Mouse (Mus musculus): ENCODE measurements around the gene Slu7. TPM values are rescaled to one million over a fixed set of nuclear protein-coding genes. Genes with fewer than 3 reads are reported as not detected.
A peak's percentile ranks its signal among the peaks of the same experiment; 100 is the strongest.

Slu7 gene
- polyA plus RNA-seq, 1 experiment from 2014 or later, result 47.9 TPM

DNA sequence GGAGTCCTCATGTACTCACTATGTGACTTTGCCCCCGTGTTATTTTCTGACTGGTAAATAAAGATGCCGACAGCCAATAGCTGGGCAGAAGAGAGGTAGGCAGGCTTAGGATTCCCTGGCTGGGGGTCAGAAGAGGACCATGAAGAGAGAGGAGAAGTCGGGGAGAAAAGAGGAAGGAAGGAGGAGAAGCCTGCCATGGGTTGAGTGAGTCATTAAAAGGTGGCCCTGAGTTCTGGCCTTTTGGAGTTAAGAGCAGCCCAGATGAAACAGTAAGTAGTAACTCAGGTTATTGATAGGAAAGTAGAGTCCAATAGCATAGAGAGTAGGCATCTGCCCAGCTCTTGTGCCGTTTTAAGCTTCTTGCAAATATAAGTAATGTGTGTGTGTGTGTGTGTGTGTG, 17.8 kb downstream of the Slu7 start:
- Histone ChIP-seq H3K4me1 (ENCODE audit: insufficient read depth) (no peaks in the 10 kb centered on the region), H3K9me3 (ENCODE audit: low read depth, low read length) (no peaks in the 10 kb centered on the region), H3K36me3 (ENCODE audit: insufficient read depth) (peaks cover 11% of the 10 kb centered on the region), H3K27ac (ENCODE audit: low read depth) (no peak overlapping the region), H3K9ac (no peak overlapping the region), H3K4me3 (ENCODE audit: low read depth, low read length) (no peak overlapping the region), H3K27me3 (ENCODE audit: insufficient read depth, low read length) (no peaks in the 10 kb centered on the region), H3K4me2 (no peak overlapping the region)
- ATAC-seq (ENCODE audit: insufficient read depth) (no peak), DNase-seq (no peak)
- 54% methylated on average over 4 of the region's 4 CpGs for WGBS
- TF ChIP-seq CTCF (IDR thresholded peaks at IDR 0.05; ENCODE audit: low read depth), result no peak

DNA sequence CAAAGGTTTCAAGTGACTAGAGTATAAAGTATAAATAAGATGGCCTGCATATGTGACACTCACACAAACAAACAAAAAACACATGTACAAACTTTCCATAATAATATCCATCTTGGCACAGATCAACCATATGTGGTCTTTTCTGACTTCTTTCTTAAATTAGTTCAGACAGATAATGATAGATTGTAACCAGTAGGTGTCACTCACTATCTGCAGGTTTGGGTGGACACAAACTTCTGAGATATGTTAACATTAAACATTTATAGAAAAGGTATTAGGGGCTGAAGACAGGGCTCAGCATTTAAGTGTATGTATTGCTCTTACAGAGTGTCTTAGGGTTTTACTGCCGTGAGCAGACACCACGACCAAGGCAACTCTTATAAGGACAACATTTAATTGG, 18.7 kb downstream of the Slu7 start:
- DNase-seq, result peak; percentile 52
- H3K9me3 ChIP-seq (ENCODE audit: low read depth, low read length), result no peaks in the 10 kb centered on the region
- TF ChIP-seq CTCF (IDR thresholded peaks at IDR 0.05; ENCODE audit: low read depth), result peak; percentile 52
- peaks cover 5% of the 10 kb centered on the region for H3K36me3 ChIP-seq (ENCODE audit: insufficient read depth)
- H3K27me3 ChIP-seq (ENCODE audit: insufficient read depth, low read length), result no peaks in the 10 kb centered on the region
- H3K4me2 ChIP-seq, result no peak overlapping the region
- no peak for ATAC-seq (ENCODE audit: insufficient read depth)
- H3K9ac ChIP-seq, result no peak overlapping the region
- WGBS, result 57% methylated on average over 2 of the region's 2 CpGs
- H3K27ac ChIP-seq (ENCODE audit: low read depth), result no peak overlapping the region
- no peaks in the 10 kb centered on the region for H3K4me1 ChIP-seq (ENCODE audit: insufficient read depth)
- no peak overlapping the region for H3K4me3 ChIP-seq (ENCODE audit: low read depth, low read length)

DNA sequence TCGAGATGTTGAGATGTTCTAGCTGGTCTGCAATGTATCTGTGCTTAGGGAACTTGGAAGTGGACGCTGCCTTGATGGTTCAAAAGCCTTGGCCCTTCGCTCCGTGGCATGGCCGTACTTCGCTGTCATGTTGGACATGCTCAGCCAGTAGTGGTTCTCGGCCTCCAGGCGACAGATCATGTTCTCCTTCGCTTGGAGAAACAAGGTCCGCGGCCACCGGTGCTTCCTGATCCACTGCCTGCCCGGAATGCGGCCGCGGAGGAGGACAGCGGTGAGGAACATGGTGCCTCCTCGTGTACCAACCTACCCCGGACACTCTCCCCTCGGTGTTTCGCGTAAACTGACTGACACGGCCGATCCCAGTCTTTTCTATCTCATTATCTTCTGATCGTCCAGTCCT, 29.7 kb downstream of the Slu7 start:
- WGBS, result 92% methylated on average over 25 of the region's 25 CpGs
- ATAC-seq (ENCODE audit: insufficient read depth), result no peak
- H3K36me3 ChIP-seq (ENCODE audit: insufficient read depth), result no peaks in the 10 kb centered on the region

DNA sequence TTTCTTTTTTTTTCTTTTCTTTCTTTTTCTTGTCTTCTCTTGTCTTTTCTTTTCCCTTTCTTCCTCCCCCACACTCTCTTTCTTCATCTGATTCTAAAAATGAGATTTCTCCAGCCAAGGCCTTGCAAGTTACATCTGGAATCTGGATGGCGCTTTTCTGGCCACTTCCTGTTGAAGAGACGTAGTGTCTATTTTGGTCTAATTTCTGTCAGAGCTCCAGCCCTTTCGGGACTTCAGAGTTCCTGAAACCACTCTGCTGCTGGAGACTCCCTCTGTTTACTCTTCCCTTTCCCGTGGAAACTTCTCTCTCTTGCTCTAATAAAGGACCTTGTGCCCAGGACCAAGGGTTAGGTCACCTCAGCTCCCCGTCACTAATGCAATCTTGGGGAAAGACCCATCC, 36.6 kb downstream of the Slu7 start:
- no peak overlapping the region for H3K9ac ChIP-seq
- no peaks in the 10 kb centered on the region for H3K4me1 ChIP-seq (ENCODE audit: insufficient read depth)
- H3K36me3 ChIP-seq (ENCODE audit: insufficient read depth), result no peaks in the 10 kb centered on the region
- DNase-seq (peak; percentile 71), ATAC-seq (ENCODE audit: insufficient read depth) (no peak)
- no peaks in the 10 kb centered on the region for H3K9me3 ChIP-seq (ENCODE audit: low read depth, low read length)
- H3K4me3 ChIP-seq (ENCODE audit: low read depth, low read length), result no peak overlapping the region
- no peaks in the 10 kb centered on the region for H3K27me3 ChIP-seq (ENCODE audit: insufficient read depth, low read length)
- no peak overlapping the region for H3K4me2 ChIP-seq
- no peak overlapping the region for H3K27ac ChIP-seq (ENCODE audit: low read depth)
- WGBS, result 26% methylated on average over 5 of the region's 5 CpGs
- TF ChIP-seq CTCF (IDR thresholded peaks at IDR 0.05; ENCODE audit: low read depth), result no peak

More for the DNA sequence above, 29.7 kb downstream of the Slu7 start:
- Histone ChIP-seq H3K9ac (no peak overlapping the region), H3K4me2 (no peak overlapping the region), H3K4me3 (ENCODE audit: low read depth, low read length) (no peak overlapping the region), H3K4me1 (ENCODE audit: insufficient read depth) (no peaks in the 10 kb centered on the region), H3K27ac (ENCODE audit: low read depth) (no peak overlapping the region), H3K9me3 (ENCODE audit: low read depth, low read length) (no peaks in the 10 kb centered on the region), H3K27me3 (ENCODE audit: insufficient read depth, low read length) (no peaks in the 10 kb centered on the region)
- TF ChIP-seq CTCF (IDR thresholded peaks at IDR 0.05; ENCODE audit: low read depth), result no peak
- no peak for DNase-seq

DNA sequence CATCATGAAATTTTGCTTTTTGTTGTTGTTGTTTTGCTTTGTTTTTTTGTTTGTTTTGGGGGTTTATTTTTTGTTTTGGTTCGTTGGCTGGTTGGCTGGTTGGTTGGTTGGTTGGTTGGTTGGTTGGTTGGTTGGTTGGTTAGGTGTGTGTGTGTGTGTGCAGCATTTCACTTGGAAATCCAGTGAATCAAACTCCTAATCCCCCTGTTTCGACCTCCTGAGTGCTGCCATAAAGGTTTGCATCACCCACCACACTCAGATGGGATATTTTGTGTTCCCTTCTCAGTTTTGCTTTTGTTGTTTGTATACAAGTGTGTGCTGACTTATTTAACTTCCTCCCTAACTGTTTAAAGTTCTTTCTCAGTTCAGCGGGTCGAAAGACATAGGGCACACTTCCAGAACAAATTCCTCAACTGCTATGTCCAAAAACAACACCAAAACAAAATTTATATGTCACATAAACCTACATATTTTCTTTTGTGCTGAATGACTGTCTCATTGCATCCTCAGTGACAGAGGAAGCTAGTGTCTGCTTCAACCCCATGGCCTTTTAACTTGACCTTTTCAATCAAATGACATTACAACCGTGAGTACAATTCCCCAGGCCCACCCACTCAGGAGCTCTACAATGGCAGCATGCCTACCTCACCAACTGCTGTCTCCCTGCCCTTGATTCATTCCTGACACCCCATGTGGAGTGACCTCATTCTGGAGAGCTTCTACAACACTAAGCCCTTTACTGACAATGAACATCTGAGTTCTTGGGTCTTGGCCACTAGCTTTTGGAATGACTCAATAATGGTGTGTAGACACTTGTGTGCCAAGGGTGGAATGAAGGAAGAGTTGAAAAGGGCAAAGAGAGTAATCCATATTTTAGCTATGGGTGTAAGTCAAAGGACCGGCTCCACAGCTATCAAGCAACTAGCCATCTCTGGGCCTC, 37.6 kb downstream of the Slu7 start:
- ATAC-seq (ENCODE audit: insufficient read depth) (no peak), DNase-seq (no peak)

DNA sequence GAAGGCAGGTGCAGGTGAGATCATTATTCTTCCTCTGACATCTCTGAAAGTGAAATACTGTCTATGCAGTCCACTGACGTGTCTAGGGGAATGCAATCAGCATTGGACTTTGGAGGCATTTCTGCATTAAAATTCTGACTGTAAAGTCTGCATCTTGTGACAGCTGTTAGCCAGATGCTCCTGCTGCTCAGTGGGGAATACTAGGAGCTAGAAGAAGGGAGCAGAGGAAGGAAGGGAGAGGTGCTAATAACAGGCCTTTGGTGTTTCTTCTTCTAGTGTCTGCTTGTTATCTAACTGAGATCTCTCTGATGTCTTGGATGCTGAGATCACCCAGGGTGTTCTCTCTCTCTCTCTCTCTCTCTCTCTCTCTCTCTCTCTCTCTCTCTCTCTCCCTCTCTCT, 39.6 kb downstream of the Slu7 start:
- H3K27me3 ChIP-seq (ENCODE audit: insufficient read depth, low read length), result no peaks in the 10 kb centered on the region
- no peak overlapping the region for H3K4me2 ChIP-seq
- no peaks in the 10 kb centered on the region for H3K9me3 ChIP-seq (ENCODE audit: low read depth, low read length)
- DNase-seq (no peak), ATAC-seq (ENCODE audit: insufficient read depth) (no peak)
- 56% methylated on average over 1 of the region's 1 CpGs for WGBS
- TF ChIP-seq CTCF (IDR thresholded peaks at IDR 0.05; ENCODE audit: low read depth), result no peak
- H3K9ac ChIP-seq, result no peak overlapping the region
- H3K36me3 ChIP-seq (ENCODE audit: insufficient read depth), result no peaks in the 10 kb centered on the region
- no peaks in the 10 kb centered on the region for H3K4me1 ChIP-seq (ENCODE audit: insufficient read depth)
- no peak overlapping the region for H3K27ac ChIP-seq (ENCODE audit: low read depth)
- no peak overlapping the region for H3K4me3 ChIP-seq (ENCODE audit: low read depth, low read length)

More for the DNA sequence above, 37.6 kb downstream of the Slu7 start:
- no peaks in the 10 kb centered on the region for H3K4me1 ChIP-seq (ENCODE audit: insufficient read depth)
- no peak overlapping the region for H3K9ac ChIP-seq
- H3K27ac ChIP-seq (ENCODE audit: low read depth), result no peak overlapping the region
- no peak for TF ChIP-seq CTCF (IDR thresholded peaks at IDR 0.05; ENCODE audit: low read depth)
- H3K36me3 ChIP-seq (ENCODE audit: insufficient read depth), result no peaks in the 10 kb centered on the region
- 67% methylated on average over 6 of the region's 6 CpGs for WGBS
- H3K4me3 ChIP-seq (ENCODE audit: low read depth, low read length), result no peak overlapping the region
- H3K9me3 ChIP-seq (ENCODE audit: low read depth, low read length), result no peaks in the 10 kb centered on the region
- no peak overlapping the region for H3K4me2 ChIP-seq
- H3K27me3 ChIP-seq (ENCODE audit: insufficient read depth, low read length), result no peaks in the 10 kb centered on the region

DNA sequence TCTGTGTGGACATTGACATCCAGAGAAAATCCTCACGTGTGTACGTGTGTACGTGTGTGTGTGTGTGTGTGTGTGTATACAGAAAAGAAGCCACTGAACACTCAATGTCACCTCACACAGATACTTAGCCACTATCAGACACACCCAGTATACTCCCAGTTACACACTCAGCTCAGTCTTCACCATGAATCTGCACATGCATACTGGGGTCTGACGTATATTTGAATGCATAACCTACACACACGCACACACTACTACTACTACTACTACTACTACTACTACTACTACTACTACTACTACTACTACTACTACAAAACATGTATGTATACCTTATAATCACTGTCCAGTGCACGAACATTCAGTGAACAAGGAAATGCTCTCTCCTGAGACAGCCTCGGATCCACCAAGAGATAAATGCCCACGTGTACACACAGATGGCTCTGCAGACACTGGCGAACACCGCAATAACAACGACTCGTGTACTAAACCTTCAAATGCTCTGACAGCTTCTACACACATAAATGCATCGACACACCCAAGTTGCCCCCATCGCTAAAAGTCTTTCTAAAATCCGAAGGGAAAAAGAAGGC, 40.2 kb downstream of the Slu7 start:
- ATAC-seq (ENCODE audit: insufficient read depth), result peak; percentile 29; the same call in 1 of the 2 replicates
- Histone ChIP-seq H3K27ac (ENCODE audit: low read depth) (no peak overlapping the region), H3K9me3 (ENCODE audit: low read depth, low read length) (no peaks in the 10 kb centered on the region), H3K9ac (peak overlapping the region; percentile 45), H3K27me3 (ENCODE audit: insufficient read depth, low read length) (no peaks in the 10 kb centered on the region), H3K4me3 (ENCODE audit: low read depth, low read length) (peak overlapping the region; percentile 32), H3K36me3 (ENCODE audit: insufficient read depth) (no peaks in the 10 kb centered on the region), H3K4me2 (peak overlapping the region; percentile 72), H3K4me1 (ENCODE audit: insufficient read depth) (no peaks in the 10 kb centered on the region)
- 41% methylated on average over 15 of the region's 15 CpGs for WGBS
- TF ChIP-seq CTCF (IDR thresholded peaks at IDR 0.05; ENCODE audit: low read depth), result no peak
- no peak for DNase-seq

Measured in lung, embryonic 14.5 days (tissue).